Mouse (Mus musculus): ENCODE results near the gene Syne1.

Syne1 gene

DNA sequence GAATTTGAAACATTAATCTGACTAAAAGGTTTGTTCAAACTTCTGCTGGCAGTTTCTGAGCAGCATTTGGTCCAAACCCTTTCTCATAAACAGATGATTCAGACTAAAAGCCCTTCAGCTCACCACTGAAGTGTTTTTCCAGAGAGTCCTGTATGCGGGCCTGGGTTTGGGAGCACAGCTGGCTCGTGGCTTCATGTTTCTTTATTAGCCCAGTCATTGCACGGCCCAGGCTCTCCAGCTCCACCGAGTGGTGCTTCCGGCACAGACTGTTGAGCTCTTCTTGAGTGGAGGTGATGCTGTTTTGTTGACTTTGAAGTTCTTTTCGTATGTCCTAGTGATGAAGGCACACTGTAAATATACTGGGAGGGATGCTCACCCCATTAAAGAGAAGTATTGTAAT lies 245.7 kb downstream of the Syne1 start:
- DNase-seq (ENCODE audit: low read depth): no peak

DNA sequence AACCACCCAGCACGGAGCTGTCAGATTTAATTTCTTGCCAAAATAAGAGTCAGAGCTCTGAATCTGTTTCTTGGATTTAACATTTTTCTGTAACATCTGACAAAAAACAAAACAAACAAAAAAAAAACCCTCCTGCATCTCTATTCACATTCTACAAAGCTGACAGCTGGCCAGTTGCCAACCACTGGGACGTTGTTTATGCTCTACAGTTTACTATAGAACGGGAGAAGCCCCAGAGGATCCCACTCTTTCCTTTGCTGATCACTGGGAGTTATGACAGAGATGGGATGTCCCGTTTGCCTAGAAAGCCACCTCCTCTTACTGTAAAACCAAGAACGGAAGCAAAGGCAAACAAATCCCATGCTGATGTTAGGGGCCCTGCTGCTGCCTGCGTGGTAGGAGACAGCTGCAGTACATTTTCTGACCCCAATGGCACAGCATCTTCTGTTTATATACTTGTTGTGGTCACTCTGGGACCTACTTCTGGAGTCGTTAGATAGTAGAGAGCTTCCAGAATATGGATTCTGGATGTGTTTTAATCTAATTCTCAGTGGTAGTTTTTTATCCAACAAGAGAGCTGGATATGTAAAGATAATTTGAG lies 255.9 kb downstream of the Syne1 start:
- DNase-seq (ENCODE audit: low read depth): no peak

DNA sequence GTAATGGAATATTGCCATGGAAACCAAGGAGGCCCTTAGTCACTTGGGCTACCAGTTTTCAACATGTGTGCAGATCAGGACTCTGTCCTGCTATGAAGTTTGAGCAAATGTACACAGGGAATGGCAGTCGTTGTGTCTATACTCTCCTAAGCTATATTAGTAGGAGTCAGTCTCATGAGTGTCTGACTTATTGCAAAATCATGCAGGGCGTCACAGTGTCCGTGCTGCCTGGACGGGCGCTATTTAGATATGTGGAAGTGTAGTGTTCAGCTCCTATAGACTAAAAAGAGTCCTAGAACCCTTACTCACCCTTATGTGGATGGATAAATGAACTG lies 261.7 kb downstream of the Syne1 start:
- DNase-seq (ENCODE audit: low read depth): no peak

DNA sequence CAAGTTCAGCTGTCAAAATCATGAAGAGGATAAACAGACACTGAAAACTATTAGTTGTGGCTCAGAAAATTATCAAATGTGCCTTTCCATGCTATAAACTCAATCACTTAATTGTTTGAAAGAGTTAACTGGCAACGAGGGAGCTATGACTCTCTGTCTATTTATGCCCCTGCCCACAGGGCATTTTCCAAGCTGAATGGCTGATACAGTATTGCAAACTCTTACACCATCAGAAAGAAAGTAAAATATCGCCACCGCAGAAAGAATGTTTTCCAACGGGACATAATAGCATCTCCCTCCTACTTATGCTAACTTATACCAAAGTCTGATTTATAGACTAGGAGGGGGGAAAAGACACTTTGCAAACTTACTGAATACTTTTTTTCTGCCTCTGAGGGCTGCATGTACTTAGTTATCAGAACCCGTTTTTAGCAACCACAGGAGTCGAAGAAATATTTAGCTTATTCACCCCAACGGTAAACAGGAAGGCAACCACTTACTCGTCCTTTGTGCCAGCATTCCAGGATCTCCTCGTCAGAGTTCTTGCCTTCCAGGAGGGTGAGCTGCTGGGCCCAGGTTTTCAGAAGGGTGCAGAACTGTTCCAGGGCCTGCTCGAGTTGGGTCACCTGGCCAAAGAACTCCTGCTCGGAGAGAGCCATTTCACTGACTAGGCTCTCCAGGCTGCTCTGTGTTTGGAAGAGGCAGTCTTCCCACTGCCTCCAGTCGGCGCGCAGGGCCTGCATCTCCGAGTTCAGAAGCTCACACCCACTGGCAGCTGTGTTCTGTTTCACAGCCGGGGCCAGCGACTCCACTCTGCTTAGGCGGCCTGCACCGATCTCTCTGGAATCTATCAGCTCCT lies 262.3 kb downstream of the Syne1 start:
- no peak for DNase-seq (ENCODE audit: low read depth)

DNA sequence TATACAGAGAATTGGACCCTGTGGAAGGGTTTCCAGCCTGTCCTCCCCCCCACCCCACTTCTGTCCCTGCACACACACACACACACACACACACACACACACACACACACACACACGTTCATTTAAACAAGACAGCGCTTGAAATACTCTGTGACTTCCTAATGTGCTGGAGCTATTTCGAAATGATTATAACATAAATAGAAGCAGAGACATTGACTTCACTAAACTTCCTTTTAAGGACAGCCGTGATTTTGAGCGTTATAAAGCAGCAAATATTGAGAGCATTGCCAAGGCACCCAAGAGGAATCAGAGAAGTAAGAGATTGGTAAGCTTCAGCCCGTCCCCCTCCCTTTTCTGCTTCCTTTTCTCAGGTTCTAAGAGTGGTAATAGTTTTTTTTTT lies 263.0 kb downstream of the Syne1 start:
- DNase-seq (ENCODE audit: low read depth): no peak

DNA sequence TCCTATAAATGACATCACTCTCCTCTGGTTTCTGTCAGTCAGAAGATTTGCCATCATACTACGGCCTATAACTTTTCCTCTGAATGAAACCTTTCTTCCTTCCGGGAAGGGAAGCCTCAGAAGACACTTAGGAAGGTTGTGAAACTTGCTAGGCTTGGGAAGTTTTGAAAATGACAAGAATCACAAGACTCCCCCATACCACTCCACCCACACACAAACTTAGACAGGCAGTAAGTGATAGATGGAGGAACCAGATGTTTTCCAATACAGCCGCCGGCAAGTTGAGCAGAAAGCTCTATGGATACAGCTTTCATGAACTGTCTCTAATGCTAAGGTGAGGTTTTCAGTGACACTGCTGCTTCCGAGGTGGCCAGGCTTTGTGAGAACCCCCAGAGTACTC lies 275.5 kb downstream of the Syne1 start:
- no peak for DNase-seq (ENCODE audit: low read depth)

DNA sequence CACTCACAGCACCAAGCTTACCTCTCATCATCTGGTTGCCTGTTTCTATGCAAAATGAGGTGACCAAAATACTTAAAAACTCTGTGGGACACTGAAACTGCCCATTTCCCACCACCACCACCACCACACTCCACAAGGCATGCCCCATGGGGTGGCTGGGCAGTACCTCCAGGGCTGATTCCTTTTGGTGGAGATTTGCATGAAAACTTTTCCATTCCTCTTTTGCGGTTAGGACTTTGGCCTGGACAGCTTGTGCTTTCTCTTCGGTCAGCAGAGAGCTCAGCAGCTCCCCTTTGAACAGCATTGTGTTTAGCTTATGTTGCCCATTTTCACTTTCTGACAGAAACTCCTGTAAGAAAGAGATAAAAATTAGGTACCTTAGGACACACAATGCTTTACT lies 280.6 kb downstream of the Syne1 start:
- no peak for DNase-seq (ENCODE audit: low read depth)

DNA sequence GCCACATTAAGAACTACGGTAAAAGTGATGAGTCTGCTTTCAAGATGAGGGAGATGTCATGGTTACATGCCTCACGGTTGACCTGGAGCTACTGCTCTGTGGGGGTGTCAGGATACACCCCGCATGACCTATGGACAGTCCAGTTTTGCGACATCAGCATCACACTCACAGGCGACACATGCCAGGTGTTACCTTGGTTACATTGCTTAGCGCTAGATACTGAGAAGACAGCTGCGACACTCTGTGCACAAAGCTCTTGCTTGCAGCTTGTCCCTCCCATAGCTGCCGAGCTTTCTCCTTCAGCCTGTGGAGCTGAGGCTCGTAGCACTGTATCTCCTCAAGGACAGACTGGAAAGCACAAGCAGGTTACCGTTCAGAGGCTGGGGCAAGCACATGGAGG lies 286.9 kb downstream of the Syne1 start:
- DNase-seq (ENCODE audit: low read depth): no peak

DNA sequence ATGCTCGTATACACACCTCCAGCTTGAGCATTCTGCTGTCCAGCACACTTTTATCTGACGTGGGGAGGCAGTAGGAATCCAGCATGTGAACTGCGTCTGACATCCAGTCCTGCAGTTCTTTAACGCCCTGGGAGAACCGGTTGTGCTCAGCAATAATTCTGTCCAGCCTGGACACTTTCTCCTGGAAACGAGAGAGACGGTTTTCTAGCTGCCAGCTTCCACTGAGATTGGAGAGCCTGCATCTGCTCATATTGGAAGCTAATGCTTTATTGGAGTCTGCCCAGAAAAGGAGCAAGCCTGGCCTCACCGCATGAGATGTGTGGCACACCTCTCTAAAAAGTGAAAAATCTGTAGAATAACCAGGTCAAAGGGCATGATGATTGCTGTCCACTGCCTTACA lies 288.6 kb downstream of the Syne1 start:
- no peak for DNase-seq (ENCODE audit: low read depth)

DNA sequence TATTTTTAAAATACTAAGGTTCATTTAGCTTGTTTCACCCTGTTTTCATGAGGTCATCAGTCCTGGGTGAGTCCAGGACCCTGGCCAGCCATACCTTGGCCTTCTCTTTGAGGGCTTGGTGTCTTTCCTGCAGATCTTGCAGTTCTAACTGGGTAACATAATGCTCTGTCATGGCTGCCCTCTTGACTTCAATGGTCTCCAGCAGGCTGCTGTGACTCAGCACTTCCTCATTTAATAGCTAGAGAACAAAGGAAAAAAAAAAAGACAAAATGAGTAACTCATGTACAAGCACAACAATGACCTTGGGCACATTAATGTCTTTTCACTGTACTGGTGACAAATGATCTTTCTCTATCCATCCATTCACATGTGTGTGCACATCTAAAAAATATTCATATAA lies 294.6 kb downstream of the Syne1 start:
- DNase-seq (ENCODE audit: low read depth): no peak

DNA sequence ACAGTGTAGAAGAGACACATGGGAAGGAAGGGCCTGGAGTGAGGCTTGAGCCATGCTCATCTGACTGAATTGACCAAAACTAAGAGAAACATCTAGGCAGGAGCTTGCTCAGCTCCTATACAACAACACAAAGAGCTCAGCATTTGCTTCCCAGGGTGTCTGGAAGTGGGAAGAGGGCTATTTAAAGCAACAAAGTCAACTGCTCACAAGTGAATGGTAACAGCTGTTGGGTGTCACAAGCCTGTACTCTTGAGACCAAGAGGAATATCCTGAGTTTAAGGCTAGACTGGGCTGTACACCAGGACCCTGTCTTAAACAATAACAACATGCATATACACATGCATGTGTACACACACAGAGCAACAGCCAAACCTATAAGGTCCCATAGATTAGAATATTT lies 297.5 kb downstream of the Syne1 start:
- DNase-seq (ENCODE audit: low read depth): no peak

DNA sequence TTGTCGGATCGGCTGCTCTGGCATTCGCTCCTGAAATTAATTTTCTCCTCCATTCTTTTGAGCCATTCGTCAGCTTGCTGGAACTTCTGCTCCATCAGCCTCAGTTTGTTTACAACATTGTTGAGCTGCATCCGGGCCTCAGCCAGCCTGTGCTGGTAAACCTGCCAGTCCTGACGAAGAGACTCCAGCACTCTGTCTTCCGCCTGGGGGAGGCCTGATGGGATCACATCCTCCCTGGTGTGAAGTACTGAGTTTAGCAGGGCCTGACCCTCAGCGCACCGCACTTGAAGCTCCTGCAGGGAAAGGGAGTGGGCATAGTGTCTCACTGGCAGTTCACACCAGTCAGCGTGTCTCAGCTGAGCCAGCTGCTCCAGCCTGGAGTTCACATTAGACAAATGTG lies 300.6 kb downstream of the Syne1 start:
- DNase-seq (ENCODE audit: low read depth): no peak

DNA sequence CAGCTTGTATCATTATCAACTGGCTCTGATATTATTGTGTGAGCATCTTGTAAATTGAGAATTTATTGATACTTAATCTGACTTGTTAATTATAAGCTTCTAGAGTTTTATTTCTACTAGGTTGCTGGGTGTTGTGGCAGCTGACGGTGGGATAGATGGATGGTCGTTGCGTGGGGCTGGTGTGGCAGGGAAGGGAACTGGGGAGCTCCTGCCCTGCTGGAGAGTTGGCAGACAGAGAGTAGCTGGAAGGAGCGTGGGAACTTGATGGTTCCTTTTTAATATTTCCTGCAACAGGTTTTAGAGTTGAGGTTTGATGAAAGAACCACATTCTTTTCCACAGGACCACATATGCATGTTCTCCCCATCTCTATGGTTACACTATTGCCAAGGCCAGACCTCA lies 311.6 kb downstream of the Syne1 start:
- DNase-seq (ENCODE audit: low read depth): no peak

DNA sequence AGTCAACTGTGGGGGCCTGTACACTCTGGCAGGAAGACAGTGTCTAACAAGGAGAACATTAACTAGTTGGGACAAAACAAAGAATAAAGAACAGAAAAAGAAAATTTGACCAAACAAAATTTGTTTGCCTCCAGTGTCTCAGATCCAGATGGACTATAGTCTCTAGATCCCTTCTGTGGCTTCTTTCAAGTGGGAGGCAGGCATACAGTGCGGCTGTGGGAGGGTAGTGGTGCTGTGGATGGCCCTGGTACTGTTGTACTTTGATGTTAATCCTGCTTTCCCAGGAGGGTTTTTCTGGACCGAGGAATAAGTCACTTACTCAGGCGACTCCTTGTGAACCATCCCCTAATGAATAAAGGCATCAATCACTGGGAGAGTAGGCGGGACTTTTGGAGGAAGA lies 314.4 kb downstream of the Syne1 start:
- no peak for DNase-seq (ENCODE audit: low read depth)

DNA sequence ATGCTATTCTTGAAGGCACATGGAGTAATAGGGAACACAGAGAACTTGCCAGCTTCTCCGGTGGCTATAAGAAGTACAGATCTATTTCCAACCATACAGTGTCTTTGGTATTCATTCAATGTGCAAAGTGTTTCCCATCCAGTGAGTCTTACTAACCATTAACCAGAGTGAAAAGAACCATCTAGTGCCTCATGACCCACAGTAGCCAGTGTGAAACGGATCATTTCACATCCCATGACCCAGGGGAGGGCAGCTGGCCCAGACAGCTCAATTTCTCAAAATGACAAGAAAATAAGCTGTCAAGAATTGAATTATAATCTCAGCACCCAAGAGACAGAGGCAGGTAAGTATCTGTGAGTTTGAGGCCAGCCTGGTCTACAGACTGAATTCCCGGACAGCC lies 315.1 kb downstream of the Syne1 start:
- DNase-seq (ENCODE audit: low read depth): no peak

DNA sequence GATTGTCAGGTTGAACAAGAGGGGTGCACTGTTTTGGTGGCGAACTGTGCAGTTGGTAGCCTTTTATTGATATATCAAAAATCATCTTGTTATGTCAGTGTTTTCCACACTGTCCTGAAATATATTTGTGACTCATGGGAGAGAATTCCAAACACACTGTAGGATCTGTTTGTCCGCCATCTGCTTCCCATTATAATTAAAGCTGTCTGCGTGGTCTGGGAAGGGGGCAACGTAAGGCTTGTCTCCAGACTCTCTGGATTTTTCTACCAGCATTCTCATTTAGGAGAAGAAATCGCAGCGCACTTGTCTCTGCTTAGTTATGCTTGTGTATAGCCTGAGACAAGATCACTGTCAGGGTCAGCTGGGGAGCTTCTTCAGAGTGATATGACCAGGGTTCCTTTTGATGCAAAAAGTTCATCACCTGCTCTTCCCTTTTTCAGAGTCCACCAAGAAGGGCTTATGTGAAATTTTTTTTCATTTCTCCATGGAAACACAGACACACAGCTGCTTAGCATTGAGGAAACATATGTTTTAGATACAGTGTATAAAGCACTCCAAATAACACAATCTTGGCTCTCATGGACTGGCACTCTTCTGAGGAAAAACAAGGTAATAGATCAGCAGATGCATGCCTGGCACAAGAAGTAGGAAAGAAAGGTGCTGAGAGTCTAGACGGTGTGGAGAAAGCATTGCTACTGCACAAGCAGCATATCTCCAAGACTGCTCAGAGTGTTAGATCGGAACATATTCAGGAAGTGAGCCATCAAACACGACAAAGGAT lies 316.4 kb downstream of the Syne1 start:
- no peak for DNase-seq (ENCODE audit: low read depth)

DNA sequence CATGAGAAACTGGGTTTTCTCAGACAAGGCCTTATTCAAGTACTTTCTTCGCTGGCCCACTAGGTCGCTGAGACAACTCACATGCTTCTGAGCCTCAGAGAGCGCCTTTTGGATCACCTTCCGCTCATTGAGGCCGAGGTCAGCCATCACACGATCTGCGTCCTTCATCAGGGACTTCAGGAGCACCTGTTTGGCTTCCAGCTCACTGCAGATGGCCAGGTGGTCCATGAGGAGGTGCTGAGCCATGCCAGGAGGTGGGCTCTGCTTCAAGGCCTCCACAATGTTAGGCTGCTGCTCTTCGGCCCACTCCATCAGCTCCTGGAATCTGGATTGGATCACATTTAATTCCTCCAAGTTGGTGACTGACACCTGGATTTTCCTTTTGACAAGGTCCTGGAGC lies 322.2 kb downstream of the Syne1 start:
- no peak for DNase-seq (ENCODE audit: low read depth)

DNA sequence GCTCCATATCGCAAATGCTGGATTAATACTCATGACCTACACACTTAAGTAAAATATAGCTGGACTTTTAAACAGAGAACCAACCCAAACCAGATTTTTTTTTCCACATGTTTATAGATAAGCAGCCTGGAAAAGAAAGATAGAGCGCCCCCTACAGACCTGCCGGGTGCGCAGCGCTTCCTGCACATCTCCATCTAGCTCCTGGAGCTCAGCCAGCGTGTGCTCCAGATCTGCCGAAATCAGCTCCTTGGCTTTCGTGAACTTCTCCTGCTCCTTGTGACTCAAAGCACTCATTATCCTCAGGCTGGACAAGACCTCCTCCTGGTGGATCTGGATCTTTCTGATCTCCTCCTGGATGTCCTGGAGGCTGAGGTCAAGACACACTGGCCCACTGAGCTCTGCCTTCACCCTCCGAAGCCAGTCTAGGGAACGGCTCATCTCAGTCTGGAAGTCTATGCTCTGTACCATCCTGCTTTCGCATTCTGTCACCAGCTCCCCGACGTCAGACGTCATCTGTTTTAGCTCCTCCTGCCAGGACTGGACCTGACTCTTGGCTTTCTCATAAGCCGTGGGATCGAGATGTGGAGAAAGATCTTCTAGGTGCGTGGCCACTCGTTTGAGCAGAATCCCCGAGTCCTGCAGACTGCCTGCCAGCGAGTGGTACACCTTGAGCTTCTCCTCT lies 323.7 kb downstream of the Syne1 start:
- no peak for DNase-seq (ENCODE audit: low read depth)

DNA sequence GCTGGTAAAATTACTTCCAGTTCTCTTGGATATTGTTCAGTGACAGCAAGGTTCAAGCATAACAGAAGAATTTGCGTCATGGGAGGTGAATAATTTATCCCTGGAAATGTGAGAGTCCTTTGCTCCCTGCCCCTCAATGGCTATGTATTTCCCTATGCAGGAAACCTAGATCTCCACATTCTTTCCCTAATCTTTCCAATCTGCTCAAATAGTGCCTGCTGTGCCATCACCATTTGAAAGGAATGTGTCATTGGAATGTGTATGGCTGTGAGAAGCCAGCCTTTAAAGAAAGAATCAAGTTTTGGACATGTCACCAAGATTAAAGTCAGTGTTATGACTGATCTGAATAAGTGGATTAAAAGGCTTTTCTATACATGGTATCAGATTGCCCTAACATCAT lies 335.3 kb downstream of the Syne1 start:
- no peak for DNase-seq (ENCODE audit: low read depth)

DNA sequence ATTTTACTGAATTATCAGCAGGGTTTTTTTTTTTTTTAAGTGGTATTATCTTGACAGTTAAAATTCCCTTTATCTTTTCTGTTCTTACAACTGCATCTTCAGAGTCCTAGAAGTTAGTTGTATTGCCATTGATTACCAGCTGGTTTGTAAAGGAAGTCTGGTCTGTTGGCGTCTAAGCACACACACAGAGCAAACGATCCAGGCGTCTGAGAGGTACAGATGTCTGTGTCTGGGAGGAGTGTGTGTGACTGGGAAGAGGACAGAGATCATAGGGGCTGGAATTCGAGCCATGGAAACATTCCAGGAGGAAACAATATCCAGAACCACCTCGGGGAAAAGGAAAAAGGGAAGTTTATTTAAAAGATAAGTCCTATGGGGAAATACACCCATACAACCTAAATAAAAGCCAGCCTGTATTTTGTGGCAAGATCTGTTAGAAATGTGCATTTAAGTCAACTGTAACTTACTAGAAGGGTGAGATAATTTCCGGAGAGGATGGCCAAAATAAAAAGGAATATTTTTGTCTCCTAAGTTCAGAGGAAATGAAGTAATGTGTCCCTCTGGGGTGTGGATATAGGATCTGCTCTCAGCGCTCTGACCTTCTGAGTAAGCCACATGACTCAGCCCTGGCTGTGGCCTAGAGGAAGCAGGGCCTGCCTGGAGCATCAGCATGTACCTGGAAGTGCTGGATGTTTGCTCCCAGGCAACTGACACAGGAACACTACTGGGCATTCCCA lies 343.2 kb downstream of the Syne1 start:
- no peak for DNase-seq (ENCODE audit: low read depth)

DNA sequence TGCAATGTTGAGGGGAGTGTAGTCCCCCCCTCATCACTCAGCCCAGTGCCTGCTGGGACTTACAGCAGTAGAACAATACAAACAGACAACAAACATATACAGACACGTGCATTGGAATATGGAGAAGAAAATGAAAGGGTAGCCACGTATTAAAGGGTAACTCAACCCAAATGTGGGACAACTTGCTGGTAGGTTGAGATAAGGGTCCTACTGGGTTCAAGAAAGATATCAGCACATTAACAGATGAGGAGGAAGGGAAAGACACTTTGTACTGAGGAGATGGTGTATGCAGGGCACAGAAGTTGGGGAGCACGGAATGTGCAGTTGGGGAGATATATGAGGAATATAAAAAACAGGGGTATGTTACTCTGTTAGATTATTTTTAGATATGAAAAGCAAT lies 345.3 kb downstream of the Syne1 start:
- DNase-seq (ENCODE audit: low read depth): no peak

DNA sequence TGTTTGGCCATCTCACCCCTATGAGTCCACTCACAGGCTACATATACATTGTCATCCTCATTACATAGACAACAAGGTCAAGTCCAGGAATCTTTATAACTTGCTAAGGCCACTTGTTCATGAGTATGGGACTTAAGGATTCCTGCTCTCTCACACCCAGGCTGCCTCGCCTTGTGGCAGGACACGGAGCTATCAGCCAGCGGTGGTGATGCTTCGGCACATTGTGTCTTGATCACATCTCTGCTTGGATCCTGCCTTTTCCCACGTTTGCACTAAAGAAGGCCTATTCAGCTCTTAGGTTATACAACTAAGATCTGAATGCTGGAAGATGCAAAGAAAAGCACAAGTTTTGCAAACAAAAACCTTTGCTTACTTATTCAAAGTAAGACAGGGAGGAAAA lies 345.7 kb downstream of the Syne1 start:
- DNase-seq (ENCODE audit: low read depth): no peak
